Mouse (Mus musculus) bone marrow macrophage, adult 2 months (primary cell): Measurements from ENCODE around the gene Il12b.

Experiments used
- CTCF ChIP-seq: IDR thresholded peaks from 2 replicates; pipeline ENCODE4 v1.5.1; 2012; ENCODE audit warnings: low read depth, mild to moderate bottlenecking, low read length, moderate library complexity
- POLR2A ChIP-seq: IDR thresholded peaks from 2 replicates; pipeline ENCODE4 v1.6.1; 2012; ENCODE audit warnings: mild to moderate bottlenecking, low read depth, low read length, borderline replicate concordance

- TF ChIP-seq CTCF (no peak), POLR2A (no peak)
These were observed 22.0 kb upstream of the Il12b start for GRCm38 (mm10) chr11:44377879-44378278.
